Comparison of ENCODE assay signal across 22 mouse cellular contexts in genomic region chr12:39935775-39936174, GRCm38 (mm10).
DNase-seq lines count a peak whose midpoint lies in the region; ATAC-seq lines count a peak whose summit lies in the region.
"Had no signal": no experiment of that assay in that cellular context is flagged by ENCODE, and none has a peak within 500 bp of the region (broad histone marks: within the 10 kb centered on the region; RNA-seq: fewer than 3 reads in every experiment).

No protein-coding gene starts in this region.

- H3K4me3 ChIP-seq in heart, embryonic 10.5 days: no peak overlapping the region
- no peak overlapping the region for H3K4me3 ChIP-seq in heart, embryonic 15.5 days
- no peak overlapping the region for H3K4me3 ChIP-seq in intestine, embryonic 16.5 days (ENCODE audit: low read length)
- H3K4me3 ChIP-seq: embryonic facial prominence, embryonic 12.5 days; forebrain, embryonic 12.5 days; heart, embryonic 12.5 days; hindbrain, embryonic 10.5 days had no signal

- no peak overlapping the region for H3K9ac ChIP-seq in heart, embryonic 15.5 days
- no peak overlapping the region for H3K9ac ChIP-seq in intestine, embryonic 16.5 days (ENCODE audit: low read depth, low read length)
- H3K9ac ChIP-seq: embryonic facial prominence, embryonic 12.5 days; forebrain, embryonic 12.5 days; heart, embryonic 12.5 days; hindbrain, embryonic 14.5 days had no signal

- peaks cover 8% of the 10 kb centered on the region; the same call in 1 of the 2 replicates for H3K4me1 ChIP-seq in heart, embryonic 10.5 days
- 0 out of 2 replicates have a peak, but pooled peaks cover 3% of the 10 kb centered on the region for H3K4me1 ChIP-seq in heart, embryonic 15.5 days (replicated peaks)
- no peaks in the 10 kb centered on the region for H3K4me1 ChIP-seq in intestine, embryonic 16.5 days (ENCODE audit: control insufficient read depth, insufficient read depth, low read length)
- H3K4me1 ChIP-seq: embryonic facial prominence, embryonic 12.5 days; forebrain, embryonic 12.5 days; hindbrain, embryonic 10.5 days had no signal

- no peak for DNase-seq in heart, embryonic 10.5 days (ENCODE audit: low spot score)
- no peak for DNase-seq in heart, adult 8-10 months (ENCODE audit: low spot score)
- no peak for DNase-seq in heart, postnatal 25 days (ENCODE audit: low spot score)
- no peak for DNase-seq in kidney, adult 9 months
- no peak for DNase-seq in layer of hippocampus, postnatal 25 days (ENCODE audit: extremely low spot score in 1 of 2, low spot score in 1 of 2)
- DNase-seq: adrenal gland, adult 8-10 months; B cell, adult 2 months; cerebellum, adult 8-10 months; cerebellum, postnatal 14 days; gastrocnemius, postnatal 10 days; heart, postnatal 14 days; kidney, adult 11 months had no signal

- 68% methylated on average over 12 of the region's 12 CpGs for WGBS in heart, embryonic 10.5 days
- 76% methylated on average over 12 of the region's 12 CpGs for WGBS in heart, embryonic 15.5 days
- 71% methylated on average over 12 of the region's 12 CpGs for WGBS in intestine, embryonic 16.5 days

- H3K27me3 ChIP-seq in heart, embryonic 10.5 days (ENCODE audit: insufficient read depth, poor library complexity, severe bottlenecking): no peaks in the 10 kb centered on the region
- no peaks in the 10 kb centered on the region for H3K27me3 ChIP-seq in heart, embryonic 15.5 days
- no peaks in the 10 kb centered on the region for H3K27me3 ChIP-seq in intestine, embryonic 16.5 days (replicated peaks; ENCODE audit: control insufficient read depth, insufficient read depth, low read length)
- H3K27me3 ChIP-seq: embryonic facial prominence, embryonic 12.5 days; forebrain, embryonic 12.5 days; heart, embryonic 12.5 days had no signal

- H3K27ac ChIP-seq in heart, embryonic 10.5 days: peak overlapping the region; percentile 7; the same call in 1 of the 2 replicates
- no peak overlapping the region for H3K27ac ChIP-seq in heart, embryonic 15.5 days
- peak overlapping the region; percentile 34; the same call in 1 of the 2 replicates for H3K27ac ChIP-seq in intestine, embryonic 16.5 days (ENCODE audit: low read length)
- H3K27ac ChIP-seq: embryonic facial prominence, embryonic 12.5 days; forebrain, embryonic 12.5 days; hindbrain, embryonic 10.5 days; hindbrain, embryonic 14.5 days had no signal

- intact Hi-C loops in heart, postnatal 25 days (cut with DNase I): no loop called here

- 0 out of 2 replicates have a peak overlapping the region, but pooled peaks have one; percentile 0 for H3K4me2 ChIP-seq in heart, embryonic 15.5 days
- H3K4me2 ChIP-seq in intestine, embryonic 16.5 days (ENCODE audit: low read depth, low read length): no peak overlapping the region
- H3K4me2 ChIP-seq: embryonic facial prominence, embryonic 12.5 days; forebrain, embryonic 12.5 days; hindbrain, embryonic 14.5 days had no signal

- no peaks in the 10 kb centered on the region for H3K36me3 ChIP-seq in heart, embryonic 10.5 days
- no peaks in the 10 kb centered on the region for H3K36me3 ChIP-seq in heart, embryonic 15.5 days
- no peaks in the 10 kb centered on the region for H3K36me3 ChIP-seq in intestine, embryonic 16.5 days (ENCODE audit: control insufficient read depth, insufficient read depth, low read length)
- H3K36me3 ChIP-seq: embryonic facial prominence, embryonic 12.5 days; forebrain, embryonic 12.5 days; G1E; heart, embryonic 12.5 days; hindbrain, embryonic 10.5 days had no signal

- no peaks in the 10 kb centered on the region for H3K9me3 ChIP-seq in heart, embryonic 10.5 days
- no peaks in the 10 kb centered on the region for H3K9me3 ChIP-seq in heart, embryonic 15.5 days (replicated peaks)
- no peaks in the 10 kb centered on the region for H3K9me3 ChIP-seq in intestine, embryonic 16.5 days (ENCODE audit: control insufficient read depth, low read length)
- H3K9me3 ChIP-seq: embryonic facial prominence, embryonic 12.5 days; forebrain, embryonic 12.5 days; G1E; heart, embryonic 12.5 days; hindbrain, embryonic 10.5 days had no signal

- no peak for ATAC-seq in heart, embryonic 15.5 days (replicated peaks; ENCODE audit: insufficient number of reproducible peaks, insufficient read depth, low FRiP score, low read depth)
- peak; percentile 97 for ATAC-seq in intestine, embryonic 16.5 days
- ATAC-seq: CD4-positive, CD25-positive, alpha-beta regulatory T cell, adult 4 months; forebrain, embryonic 16.5 days had no signal
